Mouse (Mus musculus) hematopoietic stem cell, adult 5-6 weeks (primary cell): ENCODE results near the gene Nr4a3. TPM values are rescaled to one million over a fixed set of nuclear protein-coding genes. Genes with fewer than 3 reads are reported as not detected.

Experiments used
- ATAC-seq, 2 experiments: fragments of 125-278 bp in 1 of 2; replicated peaks in 1 of 2; 2 replicates each; pipeline ENCODE4 v1.8.0; 2016 to 2017; ENCODE audit warnings: inconsistent platforms in 2 of 2, mild to moderate bottlenecking in 2 of 2, moderate number of reproducible peaks in 2 of 2, low read depth in 1 of 2, moderate TSS enrichment in 1 of 2; ENCODE audit not compliant: low FRiP score in 2 of 2, poor library complexity in 2 of 2, severe bottlenecking in 2 of 2, insufficient read depth in 1 of 2, low TSS enrichment in 1 of 2
- total RNA-seq: library from RNA; stranded (forward); fragments of 172-1452, 232-1000 nt; gene quantifications from 2 replicates; pipeline ENCODE4 v1.2.3, GENCODE M21; 2017

Nr4a3 gene
- total RNA-seq, 1 experiment from 2014 or later: 14.6 TPM

DNA sequence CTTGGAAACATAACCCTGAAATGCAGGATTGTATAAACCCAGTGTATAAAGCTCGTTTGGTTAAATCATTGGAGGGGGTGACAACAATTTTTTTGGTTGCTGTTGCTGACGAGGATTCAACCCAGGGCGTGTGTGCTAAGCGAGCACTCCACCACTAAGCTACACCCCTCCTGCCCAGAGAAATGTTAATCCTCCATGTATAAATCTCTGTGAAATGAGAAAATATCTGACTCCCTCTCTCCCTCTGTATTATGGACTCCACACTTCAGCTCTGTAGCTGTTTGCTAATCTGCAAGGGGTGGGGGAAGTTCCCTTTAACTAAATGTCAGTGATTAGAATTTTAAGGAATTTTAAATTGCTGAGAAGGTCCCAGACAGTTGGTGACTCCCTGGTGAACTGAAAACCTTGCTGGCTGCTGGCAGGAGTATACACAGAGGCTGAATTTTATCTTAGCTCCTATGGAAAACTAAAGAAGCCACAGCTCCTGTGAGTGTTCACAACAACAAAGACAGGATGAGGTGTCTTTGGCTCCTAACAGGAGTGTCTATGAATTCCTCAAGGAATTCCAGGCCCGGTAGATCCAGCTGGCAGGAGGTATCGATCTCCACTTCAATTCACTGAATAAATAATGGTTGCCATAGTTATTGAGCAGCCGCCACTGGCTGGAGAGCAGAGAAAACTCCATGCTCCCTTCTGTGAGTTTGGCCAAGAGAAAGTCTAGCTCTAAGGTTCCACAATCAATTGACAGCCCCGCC is 34.5 kb downstream of the Nr4a3 start:
- ATAC-seq: no peak

- ATAC-seq: no peak
Observed at GRCm38 (mm10) chr4:48083452-48083851, 38.5 kb downstream of the Nr4a3 start.

DNA sequence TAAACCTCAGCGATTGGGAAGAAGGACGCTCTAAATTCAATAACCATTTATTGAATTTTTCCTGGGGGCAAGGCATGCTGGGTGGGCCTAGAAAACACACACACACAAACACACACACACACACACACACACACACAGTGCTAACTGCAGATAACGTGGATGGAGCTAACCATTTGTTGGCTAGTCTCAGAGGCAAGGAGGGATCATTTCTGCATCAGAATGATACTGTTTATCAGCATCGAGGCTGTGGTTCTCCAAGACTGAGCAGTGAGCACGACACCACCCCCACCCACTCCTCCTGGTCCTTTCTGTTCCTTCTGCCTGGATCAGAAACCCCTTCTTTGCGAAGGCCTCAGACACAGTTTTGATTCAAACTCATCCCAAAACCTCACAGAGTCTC is 41.7 kb downstream of the Nr4a3 start:
- ATAC-seq: no peak

DNA sequence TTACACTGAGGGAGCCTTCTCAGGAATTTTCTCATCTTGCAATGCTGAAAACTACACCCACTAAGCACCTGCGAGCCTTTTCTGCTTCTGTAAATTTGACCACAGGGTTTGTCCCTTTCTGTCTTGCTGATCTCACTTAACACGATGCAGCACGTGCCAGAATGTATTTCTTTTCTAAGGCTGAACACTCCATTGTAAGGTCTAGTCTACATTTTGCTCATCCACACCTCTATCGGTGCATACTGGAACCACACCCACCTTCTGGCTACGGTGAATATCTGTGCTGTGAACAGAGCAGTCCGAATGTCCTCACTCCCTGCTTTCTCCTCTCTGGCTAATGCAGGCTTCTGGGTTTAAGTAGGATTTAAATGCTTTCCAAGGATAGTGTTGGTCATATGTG is 42.5 kb downstream of the Nr4a3 start:
- no peak for ATAC-seq

GRCm38 (mm10) chr4:48093221-48093620 is 48.3 kb downstream of the Nr4a3 start:
- no peak for ATAC-seq

DNA sequence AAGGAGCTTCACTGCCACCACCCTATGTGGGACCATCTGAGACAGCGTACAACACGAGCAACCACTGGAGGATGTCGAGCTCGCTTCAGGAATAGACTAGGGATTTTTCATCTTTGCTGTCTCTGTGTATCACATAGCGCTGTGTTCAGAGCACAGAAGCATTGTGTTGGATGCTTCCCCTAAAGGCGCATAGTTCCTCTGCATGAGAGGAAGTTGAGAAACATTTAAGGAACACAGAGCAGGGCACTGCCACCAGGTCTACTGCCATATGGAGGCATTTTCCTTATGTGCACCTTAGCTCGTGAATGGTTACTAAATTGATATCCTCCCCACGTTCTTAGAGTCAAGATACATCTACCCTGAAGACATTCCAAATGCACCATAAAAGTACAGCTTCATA is 55.3 kb downstream of the Nr4a3 start:
- ATAC-seq: no peak

DNA sequence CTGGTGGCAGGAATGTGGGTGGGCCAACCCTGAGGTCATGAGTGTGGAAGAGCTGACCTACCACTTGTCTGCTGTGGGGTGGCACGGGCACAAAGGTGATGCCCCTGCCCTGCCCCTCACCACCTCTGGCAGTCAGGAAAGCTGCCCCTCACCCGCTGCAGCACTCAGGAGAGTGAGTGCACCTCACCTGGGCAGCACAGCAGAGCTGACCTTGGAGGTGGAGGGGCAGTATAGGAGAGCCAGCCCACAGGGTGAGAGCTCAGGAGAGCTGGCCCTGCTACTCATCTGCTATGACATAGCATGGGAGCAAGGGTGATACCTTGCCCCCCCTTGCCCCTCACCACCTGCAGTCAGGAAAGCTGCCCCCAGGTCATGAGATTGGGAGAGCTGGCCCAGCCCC is 57.0 kb downstream of the Nr4a3 start:
- ATAC-seq: no peak

GRCm38 (mm10) chr4:48105387-48105786 is 60.4 kb downstream of the Nr4a3 start:
- ATAC-seq: no peak

GRCm38 (mm10) chr4:48107086-48107485 is 62.1 kb downstream of the Nr4a3 start:
- ATAC-seq: no peak

GRCm38 (mm10) chr4:48108591-48108990 is 63.6 kb downstream of the Nr4a3 start:
- peak; percentile 29 to 42; a peak in 1 of 4 replicates for ATAC-seq

GRCm38 (mm10) chr4:48110331-48110730 is 65.4 kb downstream of the Nr4a3 start:
- ATAC-seq: no peak

DNA sequence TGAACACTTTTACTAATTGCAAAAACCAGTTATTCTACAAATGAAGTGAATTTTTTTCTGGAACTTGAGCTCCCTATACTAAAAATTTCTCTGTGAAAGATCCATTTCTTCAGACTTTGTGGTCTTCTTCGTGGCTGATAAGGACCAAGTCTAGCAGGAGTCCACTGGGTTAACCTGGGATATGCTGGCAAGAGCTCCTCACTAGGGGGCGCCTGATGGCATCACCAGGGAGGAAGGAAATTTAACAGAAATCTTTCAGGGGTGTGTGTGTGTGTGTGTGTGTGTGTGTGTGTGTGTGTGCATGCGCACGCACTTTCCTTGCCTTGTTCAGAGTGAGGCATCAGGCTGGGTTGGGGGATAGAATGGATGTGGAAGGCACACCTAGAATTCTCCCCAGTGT is 71.2 kb downstream of the Nr4a3 start:
- ATAC-seq: peak in 1 of 2 experiments; percentile 32; a peak in 1 of 4 replicates

DNA sequence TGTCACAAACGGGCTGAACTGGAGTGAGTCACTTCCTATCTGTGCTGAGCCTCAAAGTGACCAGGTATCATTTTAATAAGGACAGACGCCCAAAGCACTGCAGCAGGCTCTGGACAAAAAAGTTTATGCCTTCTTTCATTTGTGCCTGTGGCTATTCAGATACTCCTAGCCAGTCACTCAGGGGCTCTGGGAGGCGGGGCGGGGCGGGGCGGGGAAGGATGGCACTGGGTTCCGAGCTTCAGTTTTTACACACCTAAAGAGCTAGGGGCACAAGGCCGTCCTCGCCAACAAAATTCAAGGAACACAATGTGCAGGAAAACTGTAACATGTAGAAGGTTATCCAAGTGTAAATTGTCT is 79.4 kb downstream of the Nr4a3 start:
- peak; percentile 77 to 82 for ATAC-seq

DNA sequence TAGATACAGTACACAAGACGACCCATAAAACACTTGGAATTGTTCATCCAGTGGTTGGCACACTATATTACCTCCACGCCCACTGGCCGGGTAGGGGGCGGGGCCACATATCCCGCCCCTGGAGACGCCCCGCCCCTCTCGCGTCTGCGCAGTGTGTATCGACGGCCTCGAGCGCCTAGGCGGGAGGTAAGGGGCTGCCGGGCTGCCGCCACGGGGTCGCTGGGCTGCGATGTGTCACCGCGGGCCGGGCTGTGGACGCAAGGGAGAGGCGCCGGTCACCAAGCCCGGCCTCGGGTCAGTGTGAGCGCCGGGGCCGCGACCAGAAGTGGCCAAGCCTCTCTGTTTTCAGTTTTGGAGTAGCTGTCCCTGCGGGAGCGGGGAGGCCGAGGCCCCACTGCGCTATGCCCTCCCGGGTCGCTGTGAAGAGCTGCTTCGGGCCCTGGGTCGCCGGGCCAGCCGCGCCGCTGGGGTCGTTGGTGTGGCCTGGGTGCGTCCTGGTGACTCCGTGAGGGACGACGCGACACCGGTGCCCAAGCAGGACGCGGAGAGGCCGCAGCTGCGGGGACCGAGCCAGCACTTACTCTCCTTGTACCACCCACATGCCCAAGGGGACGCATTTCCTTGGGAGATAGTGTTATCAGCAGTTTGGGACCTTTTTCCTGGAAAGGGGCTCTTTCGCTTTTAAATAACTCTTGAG is 80.0 kb downstream of the Nr4a3 start, which contains the start of gene Stx17:
Gene Stx17, plus strand, starts transcription at position 143 of the 697 bp plus-strand sequence.
- ATAC-seq: peak; percentile 97

- ATAC-seq: no peak
Observed at GRCm38 (mm10) chr4:48130314-48130713, 85.4 kb downstream of the Nr4a3 start.

- ATAC-seq: peak; percentile 14 to 37; a peak in 2 of 4 replicates
Observed at GRCm38 (mm10) chr4:48131606-48132005, 86.7 kb downstream of the Nr4a3 start.

DNA sequence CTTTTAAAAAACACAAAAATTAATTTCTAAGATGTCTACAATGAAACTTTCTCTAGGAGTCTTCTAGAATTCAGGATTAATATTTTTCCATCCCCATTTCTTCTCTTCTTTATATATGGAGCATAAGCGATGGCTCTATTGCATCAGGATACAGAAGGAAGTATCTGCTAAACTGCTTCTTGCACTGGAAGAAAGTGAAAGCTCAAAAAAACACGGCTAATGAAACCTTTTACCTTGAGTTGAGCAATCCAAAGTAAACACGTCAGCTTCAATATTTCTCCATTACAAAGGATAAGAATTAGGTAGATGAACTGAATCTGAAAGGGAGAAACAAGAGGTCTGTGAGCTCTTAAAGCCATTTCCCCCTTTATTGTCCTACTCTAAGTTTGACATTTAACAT is 87.8 kb downstream of the Nr4a3 start:
- ATAC-seq: no peak; a peak in 1 of 4 replicates
